In the genomic region with DNA sequence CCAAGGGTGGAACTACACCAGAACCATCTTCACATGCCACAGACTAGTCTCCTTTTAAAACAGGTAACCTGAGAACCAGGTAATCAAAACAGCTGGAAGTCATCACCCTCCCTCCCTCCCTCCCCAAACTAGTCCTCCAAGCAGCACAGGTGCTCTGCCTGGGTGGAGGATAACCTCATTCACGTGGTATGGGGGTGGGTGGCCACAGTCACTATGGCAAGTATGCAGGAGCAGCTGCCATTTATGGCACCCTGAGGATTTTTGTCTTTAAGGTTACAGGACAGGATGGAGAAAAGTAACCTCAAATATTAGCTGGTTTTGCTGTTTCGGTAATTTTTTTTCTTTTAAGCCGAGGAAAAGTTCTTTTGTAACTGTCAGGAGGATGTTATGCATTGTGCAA, we compare ENCODE assay signal across 23 mouse cellular contexts.
DNase-seq lines count a peak whose midpoint lies in the region; ATAC-seq and TF ChIP-seq lines count a peak whose summit lies in the region.
"Had no signal": no experiment of that assay in that cellular context is flagged by ENCODE, and none has a peak within 500 bp of the region (broad histone marks: within the 10 kb centered on the region; RNA-seq: fewer than 3 reads in every experiment).

No protein-coding gene starts in this region.

- no peak overlapping the region for H3ac ChIP-seq in C2C12 (ENCODE audit: control insufficient read depth, insufficient read length, low read depth)
- no peak overlapping the region for H3ac ChIP-seq in myocyte (ENCODE audit: control insufficient read depth, insufficient read length)

- peaks cover 6% of the 10 kb centered on the region; the same call in 1 of the 2 replicates for H3K4me1 ChIP-seq in liver, adult 2 months (ENCODE audit: control insufficient read depth, insufficient read depth, low read length)
- 0 out of 2 replicates have a peak, but pooled peaks cover 3% of the 10 kb centered on the region for H3K4me1 ChIP-seq in liver, embryonic 12.5 days
- H3K4me1 ChIP-seq: forebrain, embryonic 10.5 days; forebrain, embryonic 13.5 days; hindbrain, embryonic 10.5 days; hindbrain, embryonic 13.5 days had no signal

- no peak for TF ChIP-seq CTCF in liver, adult 2 months (IDR thresholded peaks at IDR 0.05; ENCODE audit: low read depth, low read length)
- TF ChIP-seq CTCF in C2C12 (IDR thresholded peaks at IDR 0.05; ENCODE audit: control insufficient read depth, insufficient read depth, insufficient read length): no peak

- WGBS in liver, adult 2 months: 73% methylated on average over 3 of the region's 3 CpGs
- 54% methylated on average over 3 of the region's 3 CpGs for WGBS in liver, embryonic 12.5 days (ENCODE audit: insufficient replicate concordance)

- ATAC-seq in liver, embryonic 12.5 days: no peak
- ATAC-seq: forebrain, embryonic 13.5 days; forebrain, embryonic 16.5 days; hindbrain, embryonic 16.5 days had no signal

- no peak overlapping the region for H3K9ac ChIP-seq in liver, adult 2 months (ENCODE audit: low read depth, low read length)
- H3K9ac ChIP-seq in liver, embryonic 12.5 days: no peak overlapping the region
- H3K9ac ChIP-seq: forebrain, embryonic 13.5 days; hindbrain, embryonic 13.5 days had no signal

- no peak overlapping the region for H3K4me2 ChIP-seq in liver, embryonic 12.5 days
- H3K4me2 ChIP-seq in myocyte (ENCODE audit: low read depth): no peak overlapping the region
- H3K4me2 ChIP-seq: forebrain, embryonic 13.5 days; heart, embryonic 11.5 days; hindbrain, embryonic 13.5 days had no signal

- H3K27ac ChIP-seq in liver, adult 2 months (replicated peaks; ENCODE audit: insufficient read depth, low read depth, low read length): peak overlapping the region; percentile 0; the same call in 1 of the 2 replicates
- no peak overlapping the region for H3K27ac ChIP-seq in liver, embryonic 12.5 days
- H3K27ac ChIP-seq: forebrain, embryonic 10.5 days; forebrain, embryonic 13.5 days; hindbrain, embryonic 10.5 days; hindbrain, embryonic 13.5 days had no signal

- no peak for TF ChIP-seq POLR2A in liver, adult 2 months (IDR thresholded peaks at IDR 0.05; ENCODE audit: extremely low read depth, insufficient read depth, low read length)
- TF ChIP-seq POLR2A in myocyte (IDR thresholded peaks at IDR 0.05; ENCODE audit: insufficient read length, low read depth): no peak

- H3K79me3 ChIP-seq in C2C12 (ENCODE audit: low read depth): no peaks in the 10 kb centered on the region

- no peaks in the 10 kb centered on the region for H3K79me2 ChIP-seq in liver, adult 2 months (ENCODE audit: control insufficient read depth, insufficient read depth, low read length)
- no peaks in the 10 kb centered on the region for H3K79me2 ChIP-seq in C2C12 (ENCODE audit: control insufficient read depth, insufficient read depth)
- no peaks in the 10 kb centered on the region for H3K79me2 ChIP-seq in myocyte (ENCODE audit: control insufficient read depth, insufficient read depth)

- no peak overlapping the region for H3K4me3 ChIP-seq in liver, adult 2 months (ENCODE audit: insufficient read depth, low read depth, low read length)
- no peak overlapping the region for H3K4me3 ChIP-seq in liver, embryonic 12.5 days
- no peak overlapping the region for H3K4me3 ChIP-seq in C2C12 (ENCODE audit: insufficient read depth, poor library complexity, severe bottlenecking)
- no peak overlapping the region for H3K4me3 ChIP-seq in myocyte
- H3K4me3 ChIP-seq: forebrain, embryonic 10.5 days; forebrain, embryonic 13.5 days; hindbrain, embryonic 10.5 days; hindbrain, embryonic 13.5 days had no signal

- H3K27me3 ChIP-seq in liver, adult 2 months (ENCODE audit: control insufficient read depth, insufficient read depth, low read length): no peaks in the 10 kb centered on the region
- H3K27me3 ChIP-seq in liver, embryonic 12.5 days (replicated peaks): no peaks in the 10 kb centered on the region
- no peaks in the 10 kb centered on the region for H3K27me3 ChIP-seq in C2C12 (ENCODE audit: control insufficient read depth, insufficient read depth, insufficient read length)
- H3K27me3 ChIP-seq in myocyte (ENCODE audit: control insufficient read depth, insufficient read depth, insufficient read length): no peaks in the 10 kb centered on the region
- H3K27me3 ChIP-seq: CH12.LX; forebrain, embryonic 13.5 days; hindbrain, embryonic 13.5 days had no signal

- no peaks in the 10 kb centered on the region for H3K36me3 ChIP-seq in liver, adult 2 months (ENCODE audit: control insufficient read depth, insufficient read depth, low read length)
- no peaks in the 10 kb centered on the region for H3K36me3 ChIP-seq in liver, embryonic 12.5 days
- H3K36me3 ChIP-seq in C2C12 (ENCODE audit: control insufficient read depth, insufficient read depth): no peaks in the 10 kb centered on the region
- peaks cover 12% of the 10 kb centered on the region for H3K36me3 ChIP-seq in myocyte (ENCODE audit: control insufficient read depth, insufficient read depth)

- no peaks in the 10 kb centered on the region for H3K9me3 ChIP-seq in liver, embryonic 12.5 days (replicated peaks)
- H3K9me3 ChIP-seq: forebrain, embryonic 10.5 days; forebrain, embryonic 13.5 days; hindbrain, embryonic 10.5 days; hindbrain, embryonic 13.5 days had no signal

- peak; percentile 13 for DNase-seq in gastrocnemius, adult 18-20 months (ENCODE audit: low spot score)
- DNase-seq in gastrocnemius, postnatal 4 days (ENCODE audit: low spot score in 2 of 2): no peak
- DNase-seq in liver, adult 2 months (ENCODE audit: extremely low read depth, low read depth, low spot score): no peak
- no peak for DNase-seq in cerebellum, postnatal 14 days
- DNase-seq: adrenal gland, adult 2 months; adrenal gland, postnatal 14 days; cerebellum, adult 11 months; cerebellum, adult 2 months; cerebellum, adult 9-11 months; gastrocnemius, postnatal 36 days; heart, adult 11 months; heart, postnatal 36 days had no signal

TF ChIP-seq in C2C12, 6 proteins besides CTCF, POLR2A, EP300 and RAD21:
- peak; percentile 74 for TF ChIP-seq MYOD1 (IDR thresholded peaks at IDR 0.05; ENCODE audit: control insufficient read depth, insufficient read length, low read depth)
- no peak for TF ChIP-seq MAX (IDR thresholded peaks at IDR 0.05)

TF ChIP-seq in myocyte, 11 proteins besides CTCF, POLR2A, EP300 and RAD21:
- peak; percentile 48 for TF ChIP-seq TCF3 (IDR thresholded peaks at IDR 0.05; ENCODE audit: insufficient read length, low read depth)
- peak in 2 of 3 experiments; percentile 73 to 85 for TF ChIP-seq MYOD1 (IDR thresholded peaks at IDR 0.05; ENCODE audit: control insufficient read depth in 1 of 3, insufficient read length in 2 of 3, low read depth in 2 of 3)
- TF ChIP-seq CEBPB (IDR thresholded peaks at IDR 0.05; ENCODE audit: insufficient read depth, poor library complexity, severe bottlenecking): no peak
- TF ChIP-seq POLR2AphosphoS2 (IDR thresholded peaks at IDR 0.05; ENCODE audit: insufficient read length, low read depth): no peak
- no peak for TF ChIP-seq MAX (IDR thresholded peaks at IDR 0.05; ENCODE audit: low read depth)
- peak; percentile 40 for TF ChIP-seq TCF12 (IDR thresholded peaks at IDR 0.05; ENCODE audit: insufficient read depth, poor library complexity, severe bottlenecking)
- peak; percentile 10 to 85 (median 83) for TF ChIP-seq MYOG (IDR thresholded peaks at IDR 0.05; ENCODE audit: control insufficient read depth in 1 of 3, insufficient read depth in 1 of 3, insufficient read length in 2 of 3, low read depth in 2 of 3)
TF ChIP-seq in myocyte: peak in this region for 4.
